Mouse (Mus musculus): ENCODE measurements around the gene Hist2h2ac. TPM values are rescaled to one million over a fixed set of nuclear protein-coding genes. Genes with fewer than 3 reads are reported as not detected.

The Hist2h2ac gene
- polyA plus RNA-seq, 1 experiment: 12.6 TPM

DNA sequence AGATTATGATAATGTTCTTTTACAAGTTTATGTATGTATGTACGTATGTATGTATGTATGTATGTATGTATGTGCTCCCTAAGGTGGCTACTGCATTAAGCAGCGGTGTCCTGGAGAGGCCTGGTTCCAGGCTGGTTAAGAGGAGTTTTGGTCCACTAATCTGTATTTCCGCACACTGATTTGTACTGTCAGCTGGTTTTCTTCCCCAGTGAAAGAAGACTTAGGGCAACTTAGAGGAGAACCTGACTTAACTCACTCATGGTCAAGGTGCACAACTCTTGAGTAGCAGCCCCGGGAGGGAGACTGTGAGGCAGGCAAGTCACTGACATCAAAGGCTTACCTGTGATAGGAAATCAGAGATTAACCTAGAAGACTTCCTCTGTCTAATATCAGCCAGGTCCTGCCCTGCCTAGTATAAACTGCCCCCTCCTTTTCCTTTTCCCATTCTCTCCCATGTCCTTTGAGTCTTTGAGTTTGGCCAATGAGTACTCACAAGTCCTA is 16.2 kb upstream of the Hist2h2ac start:
- DNase-seq (ENCODE audit: low read depth): no peak
- no peak for TF ChIP-seq CTCF (IDR thresholded peaks at IDR 0.05; ENCODE audit: borderline replicate concordance, extremely low read depth, insufficient read depth, insufficient read length)
- TF ChIP-seq POLR2A (IDR thresholded peaks at IDR 0.05; ENCODE audit: borderline replicate concordance, extremely low read depth, insufficient read depth, insufficient read length, poor library complexity, severe bottlenecking): no peak

- DNase-seq (ENCODE audit: low read depth): no peak
- TF ChIP-seq CTCF (IDR thresholded peaks at IDR 0.05; ENCODE audit: borderline replicate concordance, extremely low read depth, insufficient read depth, insufficient read length) (no peak), POLR2A (IDR thresholded peaks at IDR 0.05; ENCODE audit: borderline replicate concordance, extremely low read depth, insufficient read depth, insufficient read length, poor library complexity, severe bottlenecking) (no peak)
These were observed 15.2 kb upstream of the Hist2h2ac start for GRCm38 (mm10) chr3:96235836-96236235.

GRCm38 (mm10) chr3:96234914-96235313 is 14.2 kb upstream of the Hist2h2ac start:
- TF ChIP-seq CTCF (IDR thresholded peaks at IDR 0.05; ENCODE audit: borderline replicate concordance, extremely low read depth, insufficient read depth, insufficient read length): no peak
- TF ChIP-seq POLR2A (IDR thresholded peaks at IDR 0.05; ENCODE audit: borderline replicate concordance, extremely low read depth, insufficient read depth, insufficient read length, poor library complexity, severe bottlenecking): no peak
- no peak for DNase-seq (ENCODE audit: low read depth)

GRCm38 (mm10) chr3:96231758-96232120 is 11.1 kb upstream of the Hist2h2ac start:
- no peak for DNase-seq (ENCODE audit: low read depth)
- TF ChIP-seq CTCF (IDR thresholded peaks at IDR 0.05; ENCODE audit: borderline replicate concordance, extremely low read depth, insufficient read depth, insufficient read length) (no peak), POLR2A (IDR thresholded peaks at IDR 0.05; ENCODE audit: borderline replicate concordance, extremely low read depth, insufficient read depth, insufficient read length, poor library complexity, severe bottlenecking) (no peak)

DNA sequence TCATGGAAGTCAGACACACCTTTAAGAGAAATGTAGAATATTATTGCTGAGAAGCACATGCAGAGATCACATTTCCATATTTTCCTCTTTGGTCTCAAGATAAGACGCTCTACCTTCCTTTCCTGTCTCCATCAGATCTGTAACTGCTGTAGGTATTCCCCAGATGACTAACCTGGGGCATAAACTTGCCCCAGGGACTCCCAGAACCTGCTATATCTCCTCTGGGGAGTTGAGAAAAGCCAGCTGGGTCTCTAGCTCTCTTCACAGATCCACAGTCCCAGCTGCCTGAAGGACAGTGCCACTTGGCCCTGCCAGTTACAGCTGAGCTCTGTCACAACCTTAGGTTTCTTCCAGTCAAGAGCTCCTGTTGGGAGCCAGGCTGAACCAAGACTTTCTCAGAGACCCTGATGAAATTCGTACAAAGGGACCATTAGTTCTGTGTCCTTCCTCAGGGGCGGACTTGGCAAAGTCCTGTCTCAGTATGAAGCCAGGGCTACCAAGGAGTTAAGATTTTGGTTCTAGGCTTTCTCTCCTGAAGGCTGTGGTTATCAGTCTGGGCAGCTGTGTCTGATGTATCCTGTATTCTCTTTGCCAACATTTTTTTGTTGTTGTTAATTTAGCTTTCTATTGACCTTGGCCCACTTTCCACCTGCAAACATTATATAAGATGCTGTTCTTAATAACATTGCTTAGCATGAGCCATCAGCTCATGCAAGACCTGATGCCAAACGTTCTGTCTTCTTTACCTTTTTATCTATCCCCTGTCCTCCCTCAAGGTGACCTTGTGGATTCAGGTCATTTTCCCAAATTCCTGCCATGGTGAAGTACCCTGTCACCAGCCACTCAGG is 10.5 kb upstream of the Hist2h2ac start:
- no peak for DNase-seq (ENCODE audit: low read depth)
- TF ChIP-seq CTCF (IDR thresholded peaks at IDR 0.05; ENCODE audit: borderline replicate concordance, extremely low read depth, insufficient read depth, insufficient read length) (no peak), POLR2A (IDR thresholded peaks at IDR 0.05; ENCODE audit: borderline replicate concordance, extremely low read depth, insufficient read depth, insufficient read length, poor library complexity, severe bottlenecking) (no peak)

DNA sequence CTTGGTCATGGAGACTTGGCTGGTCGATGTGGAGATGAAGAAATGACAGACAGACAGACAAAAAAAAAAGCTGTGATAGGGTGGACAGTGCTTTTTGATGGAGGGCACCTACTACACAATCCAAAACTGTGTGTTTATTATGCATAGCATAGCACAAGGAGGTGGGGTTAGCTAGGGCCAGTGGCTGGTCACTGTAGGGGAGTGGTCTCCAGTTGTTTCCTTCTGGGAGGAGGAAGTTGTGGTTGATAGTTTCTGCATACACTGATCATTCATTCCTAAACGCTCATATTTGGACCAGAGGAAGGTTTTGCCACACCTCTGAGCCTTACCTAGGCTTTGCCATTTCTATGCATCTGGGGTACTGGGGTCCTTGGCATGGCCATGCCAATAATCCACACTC is 9.7 kb upstream of the Hist2h2ac start:
- no peak for DNase-seq (ENCODE audit: low read depth)

GRCm38 (mm10) chr3:96228828-96229227 is 8.1 kb upstream of the Hist2h2ac start:
- no peak for DNase-seq (ENCODE audit: low read depth)
- no peak for TF ChIP-seq CTCF (IDR thresholded peaks at IDR 0.05; ENCODE audit: borderline replicate concordance, extremely low read depth, insufficient read depth, insufficient read length)
- TF ChIP-seq POLR2A (IDR thresholded peaks at IDR 0.05; ENCODE audit: borderline replicate concordance, extremely low read depth, insufficient read depth, insufficient read length, poor library complexity, severe bottlenecking): no peak

More for the DNA sequence above, 9.7 kb upstream of the Hist2h2ac start:
- TF ChIP-seq CTCF (IDR thresholded peaks at IDR 0.05; ENCODE audit: borderline replicate concordance, extremely low read depth, insufficient read depth, insufficient read length): no peak
- no peak for TF ChIP-seq POLR2A (IDR thresholded peaks at IDR 0.05; ENCODE audit: borderline replicate concordance, extremely low read depth, insufficient read depth, insufficient read length, poor library complexity, severe bottlenecking)

- no peak for DNase-seq (ENCODE audit: low read depth)
- TF ChIP-seq CTCF (IDR thresholded peaks at IDR 0.05; ENCODE audit: borderline replicate concordance, extremely low read depth, insufficient read depth, insufficient read length) (no peak), POLR2A (IDR thresholded peaks at IDR 0.05; ENCODE audit: borderline replicate concordance, extremely low read depth, insufficient read depth, insufficient read length, poor library complexity, severe bottlenecking) (no peak)
These were observed 6.3 kb upstream of the Hist2h2ac start for GRCm38 (mm10) chr3:96226695-96227648.

GRCm38 (mm10) chr3:96225421-96225820 is 4.7 kb upstream of the Hist2h2ac start:
- no peak for TF ChIP-seq CTCF (IDR thresholded peaks at IDR 0.05; ENCODE audit: borderline replicate concordance, extremely low read depth, insufficient read depth, insufficient read length)
- TF ChIP-seq POLR2A (IDR thresholded peaks at IDR 0.05; ENCODE audit: borderline replicate concordance, extremely low read depth, insufficient read depth, insufficient read length, poor library complexity, severe bottlenecking): no peak

DNA sequence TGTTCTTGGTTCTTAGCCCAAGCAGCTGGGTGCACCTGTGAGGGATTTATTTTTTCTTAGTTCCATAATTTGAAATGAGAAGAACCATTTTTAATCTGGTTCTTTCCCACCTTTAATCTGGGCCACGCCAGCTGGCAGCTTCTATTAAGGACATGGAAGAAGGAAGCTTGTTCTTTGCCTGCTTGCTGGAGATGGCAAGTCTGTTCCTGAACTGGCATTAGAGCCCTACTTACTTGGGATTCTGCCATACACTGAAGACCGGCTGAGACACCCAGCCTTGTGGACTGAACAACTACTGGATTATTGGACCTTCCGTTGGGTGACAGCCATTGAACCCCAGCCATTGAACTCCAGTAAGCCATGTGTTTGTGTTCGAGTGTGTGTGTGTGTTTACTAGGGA is 2.1 kb upstream of the Hist2h2ac start:
- DNase-seq (ENCODE audit: low read depth): no peak
- TF ChIP-seq POLR2A (IDR thresholded peaks at IDR 0.05; ENCODE audit: borderline replicate concordance, extremely low read depth, insufficient read depth, insufficient read length, poor library complexity, severe bottlenecking) (no peak), CTCF (IDR thresholded peaks at IDR 0.05; ENCODE audit: borderline replicate concordance, extremely low read depth, insufficient read depth, insufficient read length) (no peak)

More at GRCm38 (mm10) chr3:96225421-96225820, 4.7 kb upstream of the Hist2h2ac start:
- DNase-seq (ENCODE audit: low read depth): no peak

DNA sequence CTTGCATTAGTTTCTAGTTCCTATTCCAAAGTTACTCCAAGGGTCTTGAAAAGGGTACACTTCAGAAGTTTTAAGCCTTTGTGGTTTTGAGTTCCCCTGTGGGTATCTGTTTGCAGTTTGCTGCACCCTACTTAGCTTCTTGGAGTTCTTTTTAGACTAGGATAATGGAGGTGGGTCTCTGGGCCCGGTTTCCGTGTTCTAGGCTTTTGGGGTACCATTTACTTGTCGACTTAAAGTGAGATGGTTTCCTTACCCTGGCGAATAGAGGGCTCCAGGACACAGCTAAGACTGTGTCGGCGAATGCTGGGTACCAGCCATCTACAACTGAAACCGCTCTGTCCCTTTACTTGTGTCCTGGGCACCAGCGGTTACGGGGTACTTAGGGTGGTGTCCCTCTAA is 959 bp upstream of the Hist2h2ac start:
- TF ChIP-seq POLR2A (IDR thresholded peaks at IDR 0.05; ENCODE audit: borderline replicate concordance, extremely low read depth, insufficient read depth, insufficient read length, poor library complexity, severe bottlenecking): no peak
- TF ChIP-seq CTCF (IDR thresholded peaks at IDR 0.05; ENCODE audit: borderline replicate concordance, extremely low read depth, insufficient read depth, insufficient read length): no peak
- peak; percentile 43 for DNase-seq (ENCODE audit: low read depth)

GRCm38 (mm10) chr3:96220131-96220764 is 432 bp downstream of the Hist2h2ac start:
- DNase-seq (ENCODE audit: low read depth): peak; percentile 62

Measured in brain, embryonic 14.5 days (tissue).